Mouse (Mus musculus): Measurements from ENCODE around the gene Sept8.

GRCm38 (mm10) chr11:53547566-53547965 lies 28.5 kb downstream of the Sept8 start:
- TF ChIP-seq CTCF (IDR thresholded peaks at IDR 0.05) (no peak), EP300 (IDR thresholded peaks at IDR 0.05; ENCODE audit: insufficient read depth, low read depth, low read length) (no peak)
